Mouse (Mus musculus) cerebellum, postnatal 4 days (tissue): ENCODE measurements around the gene Zfhx3.

Source experiments
- DNase-seq, 2 experiments: peaks; one replicate each; pipeline ENCODE4 v3.0.0; 2022; ENCODE audit warnings: low spot score in 2 of 2, mixed read lengths in 1 of 2

Zfhx3 gene

DNA sequence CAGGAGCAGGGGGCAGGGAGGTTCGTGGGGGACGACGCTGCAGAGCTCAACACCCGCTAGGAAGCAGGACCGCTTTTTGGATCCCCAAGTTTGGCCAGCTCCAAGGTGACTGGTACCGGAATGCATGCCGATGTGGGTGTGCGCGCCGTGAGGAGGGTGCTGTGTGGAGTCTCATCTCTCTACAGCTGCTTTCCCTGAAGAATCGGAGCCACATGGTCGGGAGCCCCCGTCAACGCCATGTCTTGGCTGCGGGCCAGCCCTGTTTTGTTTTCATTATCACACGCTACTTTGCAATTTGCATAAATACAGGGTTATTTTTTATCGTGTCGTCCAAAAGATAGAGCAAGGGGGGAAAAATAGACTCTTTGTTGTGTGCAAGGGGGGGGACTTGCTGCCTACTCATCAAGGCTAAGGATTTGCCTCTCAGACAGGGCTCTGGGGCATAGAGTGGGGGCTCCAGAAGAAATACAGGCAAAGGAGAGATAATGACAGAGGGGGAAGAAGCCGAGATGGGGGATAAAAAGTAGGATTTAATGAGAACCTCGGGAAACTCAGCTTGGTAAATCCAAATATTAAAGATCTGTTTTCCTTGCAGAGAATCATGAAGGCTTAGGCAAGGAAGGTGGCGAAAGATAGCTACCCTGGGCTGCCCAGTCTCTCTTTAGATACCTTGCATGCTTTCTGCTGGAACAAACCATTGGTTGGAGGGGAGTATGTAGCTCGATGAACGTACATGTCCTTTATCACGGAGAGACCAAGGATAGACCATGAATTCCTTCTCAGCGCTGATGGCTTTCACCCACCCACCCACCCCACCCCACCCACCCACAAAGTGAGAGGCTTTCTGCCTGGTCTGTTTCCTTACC is 595.5 kb downstream of the Zfhx3 start:
- DNase-seq = peak in 1 of 2 experiments; percentile 26

- no peak for DNase-seq
Observed at GRCm38 (mm10) chr8:108538929-108539555, 596.6 kb downstream of the Zfhx3 start.

DNA sequence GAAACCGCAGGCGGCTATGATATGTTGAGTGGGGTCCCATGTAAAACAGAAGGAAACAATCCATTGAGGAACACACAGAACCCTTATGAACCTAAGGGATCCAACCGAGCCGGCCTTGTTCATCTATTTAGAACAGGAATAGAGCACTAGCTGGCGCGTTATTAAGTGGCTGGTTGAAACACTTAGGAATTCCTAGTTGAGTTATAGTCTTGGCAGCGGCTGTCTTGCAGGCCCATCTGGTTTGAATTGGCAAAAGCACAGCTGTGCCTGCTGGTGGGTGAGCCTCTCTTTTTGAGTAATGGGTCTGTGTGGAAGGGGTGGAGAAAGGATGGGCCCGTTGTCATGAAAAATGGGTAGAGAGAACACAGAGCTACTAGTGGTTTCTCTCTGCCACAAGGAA is 610.1 kb downstream of the Zfhx3 start:
- no peak for DNase-seq

DNA sequence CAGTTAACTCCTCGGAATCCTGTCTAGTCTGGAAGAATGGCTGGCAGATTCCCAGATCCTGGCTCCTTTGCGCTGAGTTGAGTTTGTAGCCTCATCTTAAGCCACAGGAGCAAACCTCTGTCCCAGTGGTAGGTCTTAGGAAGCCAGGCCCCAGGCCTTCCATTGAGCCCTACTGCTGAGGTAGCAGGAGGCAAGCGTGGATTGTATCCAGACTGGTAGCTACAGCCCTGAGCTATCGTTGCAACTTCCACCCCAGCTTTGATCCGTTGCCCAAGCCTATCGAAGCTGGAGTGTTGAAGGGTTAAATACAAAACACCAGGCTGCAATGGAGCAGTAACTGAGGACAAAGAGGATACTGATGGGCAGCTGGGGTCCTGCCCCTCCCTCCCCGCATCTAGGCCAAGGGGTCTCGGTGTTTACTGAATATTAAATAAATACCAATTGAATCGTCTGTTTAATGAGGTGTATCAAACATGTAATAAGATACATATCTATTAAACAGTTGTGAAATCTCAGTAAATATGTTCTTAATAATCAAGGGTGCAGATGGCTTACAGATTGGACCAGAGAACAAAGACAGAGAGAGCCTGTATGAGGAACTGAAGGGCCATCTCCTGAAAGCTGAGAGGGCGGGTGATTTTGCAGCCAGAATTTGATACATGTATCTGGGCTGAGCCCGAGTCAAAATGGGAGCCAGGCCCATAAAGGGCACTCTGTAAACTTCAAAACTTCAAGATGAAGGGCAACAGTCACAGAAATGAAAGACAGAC is 611.5 kb downstream of the Zfhx3 start:
- no peak for DNase-seq

DNA sequence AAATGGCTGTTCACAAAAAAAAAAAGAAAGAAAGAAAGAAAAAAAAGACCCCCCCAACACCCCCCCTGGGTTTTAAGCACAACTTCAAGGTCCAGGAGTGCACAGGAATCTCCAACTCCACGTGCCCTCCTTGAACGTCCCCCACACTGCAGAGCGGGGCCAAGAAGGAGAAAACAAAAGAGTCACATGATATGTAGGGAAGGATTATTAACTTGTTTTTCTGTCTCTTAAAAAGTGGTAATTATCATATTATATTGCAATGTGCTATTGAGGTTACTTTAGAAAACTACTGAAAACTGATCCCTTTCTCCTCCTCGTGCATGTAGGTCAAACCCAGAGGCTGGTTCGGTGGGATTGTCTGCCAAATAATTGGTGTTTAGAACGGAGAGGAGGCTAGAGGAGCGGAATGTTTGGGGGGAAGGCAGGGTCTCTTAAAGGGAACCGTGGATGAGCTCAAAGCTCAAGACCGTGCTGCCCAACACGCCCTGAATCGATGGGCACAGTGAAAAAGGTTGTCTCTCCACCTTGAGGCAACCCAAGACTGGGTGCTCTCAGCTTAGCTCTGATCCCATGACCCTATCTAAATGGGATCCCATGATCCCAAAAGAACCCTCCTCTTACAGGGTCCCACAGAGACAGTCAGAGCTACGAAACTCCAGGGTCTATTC is 612.3 kb downstream of the Zfhx3 start:
- no peak for DNase-seq

DNA sequence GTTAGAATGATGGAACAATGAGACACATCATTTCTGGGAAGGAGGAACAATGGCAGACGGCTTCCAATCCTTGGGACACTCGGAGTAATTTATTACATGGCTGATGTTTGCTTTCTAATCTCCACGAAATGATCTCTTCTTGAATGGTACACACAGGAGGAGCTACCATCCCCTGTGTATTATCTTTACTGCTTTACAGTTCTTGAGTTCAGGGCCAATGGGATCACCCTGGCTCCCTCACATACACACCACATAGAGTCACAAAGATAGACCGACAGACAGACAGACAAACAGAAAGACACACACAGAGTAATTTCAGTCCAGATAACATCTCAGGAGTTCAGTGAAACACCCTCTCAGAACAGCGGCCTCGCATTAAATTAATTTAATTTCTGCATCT is 621.0 kb downstream of the Zfhx3 start:
- no peak for DNase-seq

- no peak for DNase-seq
Observed at GRCm38 (mm10) chr8:108563934-108564564, 621.6 kb downstream of the Zfhx3 start.

DNA sequence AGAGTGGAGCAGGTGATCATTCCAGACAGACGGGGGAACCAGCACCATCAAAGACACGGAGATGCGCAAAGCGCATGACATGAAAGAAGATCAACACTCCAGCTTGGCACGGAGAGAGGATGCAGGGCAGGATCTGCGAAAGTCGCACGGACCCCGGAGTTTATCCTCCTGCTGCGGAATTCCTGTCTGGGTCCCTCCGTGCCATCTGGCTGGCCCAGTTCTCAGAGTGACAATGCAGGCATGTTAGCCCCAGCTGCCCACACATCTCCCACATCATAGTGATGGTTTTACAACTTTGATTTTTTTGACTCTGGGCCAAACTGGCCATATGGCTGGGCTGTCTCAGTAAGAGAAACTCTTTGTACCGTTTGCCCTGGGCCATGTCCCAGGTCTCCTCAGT is 623.6 kb downstream of the Zfhx3 start:
- peak in 1 of 2 experiments; percentile 30 for DNase-seq

DNA sequence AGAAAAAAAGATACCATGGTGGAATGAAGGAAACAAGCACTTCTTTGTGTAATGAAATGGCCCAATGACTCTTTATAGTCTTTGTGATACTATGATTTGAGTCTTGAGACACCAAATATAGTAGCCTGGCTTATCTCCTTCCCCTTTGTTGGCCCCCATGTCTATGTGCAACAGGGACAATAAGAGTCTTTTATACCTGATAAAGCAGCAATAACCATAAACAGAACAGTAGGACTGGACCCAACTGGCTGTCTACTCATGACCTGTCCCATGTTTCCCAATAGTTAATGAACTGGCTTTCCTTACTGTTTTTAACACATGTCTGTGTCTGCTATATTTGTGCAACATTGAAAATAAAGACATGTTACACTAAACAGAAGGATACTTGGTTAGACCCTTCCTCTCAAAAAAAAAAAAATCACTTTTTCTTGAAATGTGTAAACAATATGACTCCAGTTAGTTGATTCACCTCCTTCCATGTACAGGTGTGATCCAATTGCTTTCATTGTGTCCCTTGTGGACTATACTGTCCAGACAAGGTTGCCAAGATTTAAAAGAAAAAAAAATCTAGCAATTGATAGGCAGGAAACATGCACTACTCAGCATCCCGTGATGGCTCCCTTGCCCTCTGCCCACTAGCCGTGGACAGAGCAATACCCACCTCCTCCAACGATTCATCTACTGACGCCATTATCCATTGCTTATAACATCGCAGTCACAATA is 631.0 kb downstream of the Zfhx3 start:
- no peak for DNase-seq

DNA sequence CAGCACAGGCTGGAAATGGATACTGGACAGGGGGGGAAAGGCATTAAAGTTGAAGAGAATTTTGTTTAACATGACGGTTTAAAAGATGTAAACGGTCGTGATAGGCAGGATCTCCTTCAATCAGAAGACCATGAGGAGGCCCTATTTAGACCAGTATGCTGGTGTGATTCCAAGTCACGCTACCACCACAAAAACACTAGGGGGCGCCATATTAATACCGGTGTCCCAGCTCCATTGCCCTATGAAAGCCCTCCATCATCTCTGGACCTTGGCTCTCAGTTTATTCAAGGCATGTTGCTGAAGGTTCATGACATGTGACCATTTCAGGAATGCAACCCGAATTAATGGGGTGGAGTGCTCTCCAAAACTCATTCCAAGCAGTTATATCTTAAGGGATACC is 631.7 kb downstream of the Zfhx3 start:
- no peak for DNase-seq

- DNase-seq = no peak
Observed at GRCm38 (mm10) chr8:108577571-108577970, 635.1 kb downstream of the Zfhx3 start.

DNA sequence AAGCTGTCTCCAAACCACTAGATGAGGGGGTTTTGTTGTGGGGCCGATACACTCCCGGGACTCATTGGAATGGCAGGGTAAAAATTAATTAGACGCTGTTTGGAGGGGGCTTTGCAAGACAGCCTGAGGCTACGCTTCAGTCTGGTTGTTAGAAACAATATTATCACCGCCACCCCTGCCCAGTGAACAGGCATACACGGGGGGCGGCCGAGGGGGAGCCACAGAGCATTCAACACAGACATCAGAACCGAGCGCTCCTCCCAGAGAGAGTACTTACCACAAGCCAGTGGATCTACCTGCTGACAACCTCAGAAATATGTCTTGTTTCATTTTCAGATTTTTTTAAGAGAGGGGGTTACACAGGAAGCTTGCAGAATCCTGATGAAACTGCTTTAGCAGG is 635.9 kb downstream of the Zfhx3 start:
- DNase-seq = no peak

DNA sequence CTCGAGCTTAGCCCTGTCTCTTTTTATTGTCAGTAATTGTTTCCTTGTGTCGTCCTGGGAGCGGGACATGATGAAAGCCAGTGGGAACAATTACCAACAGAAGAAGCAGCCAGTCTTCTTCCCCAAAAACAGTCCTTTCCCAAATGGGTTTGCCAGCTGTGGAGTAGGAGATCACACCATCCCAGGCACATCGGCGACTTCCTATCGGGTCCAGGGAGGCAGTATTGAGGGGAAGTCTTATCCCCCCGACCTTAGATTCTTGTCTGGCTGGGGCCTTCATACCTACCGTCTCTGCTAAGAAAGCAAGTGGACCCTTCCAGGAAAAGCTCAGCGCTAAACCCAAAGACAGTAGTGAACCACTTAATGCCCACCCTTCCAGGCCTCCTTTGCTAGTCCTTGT is 637.4 kb downstream of the Zfhx3 start:
- no peak for DNase-seq

GRCm38 (mm10) chr8:108580364-108580763 is 637.9 kb downstream of the Zfhx3 start:
- no peak for DNase-seq

DNA sequence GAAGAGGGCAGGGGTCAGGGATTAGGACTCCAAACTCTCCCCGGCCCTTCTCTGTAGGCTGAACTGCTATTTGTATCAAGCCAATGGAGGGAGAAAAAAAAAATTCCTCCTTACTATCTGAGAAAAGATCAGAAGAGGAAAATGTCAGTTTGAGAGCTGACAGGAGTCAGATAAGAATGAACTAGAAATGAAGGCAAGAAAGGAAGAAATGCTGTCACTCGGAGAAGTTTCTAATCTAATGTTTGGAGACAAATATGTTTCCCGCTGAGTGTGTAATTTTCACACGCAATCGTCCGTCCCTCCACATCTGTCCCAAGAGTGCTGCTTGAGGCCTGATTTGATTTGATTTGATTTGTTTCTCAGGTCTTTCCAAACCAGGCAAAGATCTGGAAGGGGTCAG is 639.1 kb downstream of the Zfhx3 start:
- DNase-seq = no peak

- no peak for DNase-seq
Observed at GRCm38 (mm10) chr8:108582251-108582650, 639.8 kb downstream of the Zfhx3 start.

GRCm38 (mm10) chr8:108583261-108583660 is 640.8 kb downstream of the Zfhx3 start:
- no peak for DNase-seq

DNA sequence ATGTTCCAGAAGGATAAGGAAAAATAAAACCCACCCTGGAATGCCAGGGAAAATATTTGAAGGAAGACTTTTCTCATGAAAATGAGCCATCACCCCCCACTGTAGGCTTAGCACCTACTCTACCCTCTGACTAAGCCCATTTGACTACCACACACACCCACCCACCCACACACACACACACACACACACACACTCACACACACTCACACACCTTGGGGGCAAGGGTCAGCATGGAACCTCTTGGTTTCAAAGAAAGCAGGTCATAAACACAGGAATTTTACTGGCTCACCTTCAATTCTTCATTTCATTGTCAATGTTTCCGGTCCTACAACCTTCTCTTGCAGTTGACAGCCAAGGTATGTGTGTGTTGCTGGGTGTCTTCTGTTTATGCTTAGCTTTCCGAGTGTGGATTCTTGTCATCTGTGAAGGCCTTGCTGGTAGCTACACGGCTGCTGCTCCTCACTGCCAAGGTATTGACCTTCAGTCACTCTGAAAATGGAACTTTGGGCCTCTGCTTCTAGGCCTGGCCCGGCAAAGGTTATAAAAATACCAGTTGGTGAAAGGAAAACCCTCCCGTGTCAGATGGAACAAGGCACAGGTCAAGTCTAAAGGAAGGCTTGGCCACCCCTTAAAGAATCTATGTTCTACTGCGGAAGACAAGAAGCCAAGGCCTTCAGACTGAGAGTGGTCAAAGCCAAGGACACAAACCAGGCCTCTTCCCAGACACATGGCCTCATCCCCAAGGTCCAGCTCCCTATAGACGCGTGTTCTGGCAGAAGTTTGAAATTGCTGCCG is 641.6 kb downstream of the Zfhx3 start:
- DNase-seq = no peak

DNA sequence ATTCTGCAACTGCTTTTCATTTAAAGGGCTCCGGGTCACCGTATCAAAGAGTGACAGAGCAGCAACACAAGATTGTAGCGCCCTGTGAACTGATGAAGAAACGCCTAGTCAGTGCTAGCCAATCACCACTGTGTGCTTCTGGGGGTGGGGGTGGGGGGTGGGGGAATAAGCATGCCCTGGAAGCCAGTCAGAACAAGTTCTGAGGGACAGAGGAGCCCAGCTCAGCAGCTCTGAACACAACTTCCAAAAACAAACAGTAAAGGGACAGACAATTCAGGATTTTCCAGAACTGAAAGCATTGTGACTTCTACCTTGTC is 642.2 kb downstream of the Zfhx3 start:
- DNase-seq = no peak

DNA sequence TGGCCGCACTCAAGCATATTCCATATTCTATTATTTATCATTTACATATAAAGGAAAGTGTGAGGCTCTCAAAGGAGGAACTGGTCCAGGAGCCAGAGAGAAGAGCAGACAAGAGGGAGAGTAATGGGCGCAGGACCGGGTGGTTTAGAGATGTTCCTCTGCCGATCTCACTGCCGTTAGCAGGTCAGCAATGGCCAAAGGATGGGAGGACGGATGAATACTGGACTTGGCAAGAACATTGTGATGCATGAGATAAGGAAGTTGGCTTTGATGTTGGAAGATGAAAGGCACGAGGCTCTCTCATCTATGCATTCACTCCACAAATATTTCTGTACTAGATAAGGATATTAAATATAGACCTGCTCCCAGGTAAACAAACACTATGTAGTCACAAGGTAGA is 648.6 kb downstream of the Zfhx3 start:
- DNase-seq = no peak
